In genomic region chr7:80339793-80340628, GRCm38 (mm10) we compare ENCODE assay signal across 8 mouse cellular contexts. TPM values are rescaled to one million over a fixed set of nuclear protein-coding genes. Genes with fewer than 3 reads are reported as not detected.
DNase-seq lines count a peak whose midpoint lies in the region; ATAC-seq lines count a peak whose summit lies in the region.

No protein-coding gene starts in this region.

- peaks cover 10% of the 10 kb centered on the region; the same call in 1 of the 2 replicates for H3K4me1 ChIP-seq in hindbrain, embryonic 11.5 days (replicated peaks; ENCODE audit: control insufficient read depth, insufficient read depth, low read length)

- peak; percentile 89 for ATAC-seq in frontal cortex, adult (ENCODE audit: low TSS enrichment)
- peak; percentile 95 for ATAC-seq in hindbrain, embryonic 11.5 days (ENCODE audit: low FRiP score)

- H3K27me3 ChIP-seq in hindbrain, embryonic 11.5 days (ENCODE audit: control insufficient read depth, insufficient read depth, low read length): no peaks in the 10 kb centered on the region

- H3K4me3 ChIP-seq in hindbrain, embryonic 11.5 days (ENCODE audit: low read depth, low read length): peak overlapping the region; percentile 62

- H3K9me3 ChIP-seq in hindbrain, embryonic 11.5 days (ENCODE audit: control insufficient read depth, low read length): no peaks in the 10 kb centered on the region

- H3K9ac ChIP-seq in hindbrain, embryonic 11.5 days (ENCODE audit: low read depth, low read length): peak overlapping the region; percentile 77

- peak overlapping the region; percentile 84 for H3K4me2 ChIP-seq in hindbrain, embryonic 11.5 days (replicated peaks; ENCODE audit: low read depth, low read length)

- H3K27ac ChIP-seq in hindbrain, embryonic 11.5 days (ENCODE audit: low read depth, low read length): peak overlapping the region; percentile 74

- peak; percentile 90 for DNase-seq in MEL-GATA-1-ER (ENCODE audit: extremely low read depth, low read depth)
- DNase-seq in cerebellum, adult 8-10 months: peak; percentile 98
- DNase-seq in hindbrain, embryonic 11.5 days (ENCODE audit: low spot score): peak; percentile 99
- DNase-seq in layer of hippocampus, postnatal 10 days (ENCODE audit: low spot score in 2 of 2): peak; percentile 99
- peak; percentile 99 for DNase-seq in lung, postnatal 10 days
- peak; percentile 98 for DNase-seq in ovary, postnatal 36 days (ENCODE audit: low spot score)
- DNase-seq in thymus, postnatal 25 days: peak; percentile 99

- WGBS in hindbrain, embryonic 11.5 days: under 1% methylated on average over 45 of the region's 45 CpGs

- no peaks in the 10 kb centered on the region; the same call in 1 of the 2 replicates for H3K36me3 ChIP-seq in hindbrain, embryonic 11.5 days (ENCODE audit: control insufficient read depth, insufficient read depth, low read length)

RNA-seq across cellular contexts. Expression of gene Unc45a, which starts 0.8 kb away (rescaled TPM):
- 23.4 and 30.4 TPM in 2 replicates for polyA plus RNA-seq in hindbrain, embryonic 11.5 days (2014; fragmentation: Nextera tagmentation; extraction: Ambion mirVana)
- 10 to 100 TPM; 47.9 to 61.9 TPM for total RNA-seq in layer of hippocampus, postnatal 10 days (2021)

RNA-seq across cellular contexts. Expression of gene Hddc3, which starts 2.9 kb away (rescaled TPM):
- polyA plus RNA-seq in hindbrain, embryonic 11.5 days (2014; fragmentation: Nextera tagmentation; extraction: Ambion mirVana): 18.4 and 25.3 TPM in 2 replicates
- 10 to 100 TPM; 37.2 to 44.9 TPM for total RNA-seq in layer of hippocampus, postnatal 10 days (2021)

RNA-seq across cellular contexts. Expression of gene Rccd1, which starts 15.8 kb away (rescaled TPM):
- polyA plus RNA-seq in hindbrain, embryonic 11.5 days (2014; fragmentation: Nextera tagmentation; extraction: Ambion mirVana): 10.1 and 11.7 TPM in 2 replicates
- total RNA-seq in layer of hippocampus, postnatal 10 days (2021): 10 to 100 TPM; 21.2 to 22.3 TPM

RNA-seq across cellular contexts. Expression of gene Man2a2, which starts 31.2 kb away (rescaled TPM):
- 7.7 and 9.8 TPM in 2 replicates for polyA plus RNA-seq in hindbrain, embryonic 11.5 days (2014; fragmentation: Nextera tagmentation; extraction: Ambion mirVana)
- total RNA-seq in layer of hippocampus, postnatal 10 days (2021): 100 to 1,000 TPM; 106 to 115 TPM

RNA-seq across cellular contexts. Expression of gene Prc1, which starts 45.8 kb away (rescaled TPM):
- 182 and 190 TPM in 2 replicates for polyA plus RNA-seq in hindbrain, embryonic 11.5 days (2014; fragmentation: Nextera tagmentation; extraction: Ambion mirVana)
- total RNA-seq in layer of hippocampus, postnatal 10 days (2021): 10 to 100 TPM; 10.2 to 10.7 TPM

Comparison
In these comparisons a context has a peak if more than half of its experiments do, and no peak if none do; other contexts are left out.
1. Peak in every context shown above with its lines: DNase-seq, ATAC-seq, H3K4me3 ChIP-seq and H3K27ac ChIP-seq.